Mouse (Mus musculus) effector memory CD4-positive, alpha-beta T cell, adult 5 months (primary cell): ENCODE data around the gene Pygb. TPM values are rescaled to one million over a fixed set of nuclear protein-coding genes. Genes with fewer than 3 reads are reported as not detected.

ENCODE experiments used
- polyA plus RNA-seq: library from polyadenylated mRNA; unstranded; fragments of 100-300 nt; shearing (Covaris generic); gene quantifications from one replicate; pipeline ENCODE4 v1.2.1, GENCODE M21; 2017

The Pygb gene
- 44.5 TPM for polyA plus RNA-seq

GRCm38 (mm10) chr2:150786251-150787180, at the start of gene Pygb:
Gene Pygb (plus strand): TSS chr2:150786735.

GRCm38 (mm10) chr2:150748854-150749253, 37.7 kb upstream of the Pygb start, which contains the start of gene Entpd6:
Gene Entpd6 (plus strand): TSS chr2:150749042.

Other genes with a start within 250 kb of the Pygb start
- 119 TPM for gene Cst7, start 216.3 kb upstream of the Pygb start, polyA plus RNA-seq
- gene Apmap, start 178.2 kb upstream of the Pygb start, polyA plus RNA-seq, result 34.5 TPM
- 29.8 TPM for gene Acss1, start 118.2 kb upstream of the Pygb start, polyA plus RNA-seq
- gene Vsx1, start 97.4 kb upstream of the Pygb start, polyA plus RNA-seq, result not detected
- 70.3 TPM for gene Entpd6, start 37.7 kb upstream of the Pygb start, polyA plus RNA-seq
- 49.4 TPM for gene Abhd12, start 118.0 kb downstream of the Pygb start, polyA plus RNA-seq
- gene Gins1, start 118.7 kb downstream of the Pygb start, polyA plus RNA-seq, result 2.4 TPM